Mouse (Mus musculus): ENCODE measurements at regions not wholly inside any gene's neighbourhood (a gene's known extent, or its start where the extent isn't known, plus 50 kb on each side); places are given as distances from the start of the nearest gene placed in this dataset.

GRCm38 (mm10) chr19:6660723-6661507, 118.1 kb upstream of the Slc22a12 start:
- TF ChIP-seq CTCF (IDR thresholded peaks at IDR 0.05; ENCODE audit: low read depth) (peak; percentile 39), EP300 (IDR thresholded peaks at IDR 0.05; ENCODE audit: low read depth) (no peak)

All from liver, postnatal 0 days (tissue).